In genomic region chr8:126809321-126809720, GRCm38 (mm10) we compare ENCODE assay signal across 14 mouse cellular contexts.
"Had no signal": no experiment of that assay in that cellular context is flagged by ENCODE, and none has a peak within 500 bp of the region (broad histone marks: within the 10 kb centered on the region; RNA-seq: fewer than 3 reads in every experiment).

No protein-coding gene starts in this region.

- H3K4me3 ChIP-seq: left cerebral cortex, adult 2 months; limb, embryonic 15.5 days; midbrain, embryonic 10.5 days; neural tube, embryonic 12.5 days; stomach, embryonic 15.5 days had no signal

- H3K27me3 ChIP-seq: limb, embryonic 15.5 days; neural tube, embryonic 12.5 days; stomach, embryonic 15.5 days had no signal

- H3K4me2 ChIP-seq: limb, embryonic 15.5 days; lung, embryonic 14.5 days; neural tube, embryonic 12.5 days; stomach, embryonic 15.5 days had no signal

- ATAC-seq: intestine, embryonic 16.5 days had no signal

- H3K9me3 ChIP-seq: limb, embryonic 15.5 days; stomach, embryonic 15.5 days had no signal

- DNase-seq: kidney, adult 2 months; lung, embryonic 14.5 days; lung, postnatal 10 days; lung, postnatal 4 days; midbrain, embryonic 14.5 days; spleen, adult 18-20 months; thymus, adult 2 months; thymus, postnatal 25 days had no signal

- H3K27ac ChIP-seq: left cerebral cortex, adult 2 months; limb, embryonic 15.5 days; midbrain, embryonic 10.5 days; neural tube, embryonic 12.5 days; stomach, embryonic 15.5 days had no signal

- H3K36me3 ChIP-seq: limb, embryonic 15.5 days; midbrain, embryonic 10.5 days; neural tube, embryonic 12.5 days; stomach, embryonic 15.5 days had no signal

- H3K9ac ChIP-seq: limb, embryonic 15.5 days; lung, embryonic 14.5 days; neural tube, embryonic 12.5 days; stomach, embryonic 15.5 days had no signal
